Mouse (Mus musculus): Measurements from ENCODE around the gene Mex3d. TPM values are rescaled to one million over a fixed set of nuclear protein-coding genes. Genes with fewer than 3 reads are reported as not detected.

The Mex3d gene
- polyA plus RNA-seq, 1 experiment from 2014 or later, result 1.1 TPM

- peaks cover 52% of the 10 kb centered on the region for H3K27me3 ChIP-seq
- 4% methylated on average over 47 of the region's 47 CpGs for WGBS (ENCODE audit: insufficient replicate concordance)
- H3K4me1 ChIP-seq (replicated peaks), result peaks cover 67% of the 10 kb centered on the region
Observed at GRCm38 (mm10) chr10:80341491-80342304, 45.8 kb downstream of the Mex3d start.

GRCm38 (mm10) chr10:80341026-80341425 lies 46.4 kb downstream of the Mex3d start:
- H3K27ac ChIP-seq, result no peak overlapping the region
- peaks cover 63% of the 10 kb centered on the region for H3K4me1 ChIP-seq (replicated peaks)
- no peak for ATAC-seq (ENCODE audit: low read depth)
- WGBS (ENCODE audit: insufficient replicate concordance), result 29% methylated on average over 21 of the region's 21 CpGs
- H3K4me2 ChIP-seq, result peak overlapping the region; percentile 82
- H3K36me3 ChIP-seq, result peaks cover 6% of the 10 kb centered on the region
- H3K9me3 ChIP-seq (replicated peaks), result no peaks in the 10 kb centered on the region
- no peak for DNase-seq
- H3K4me3 ChIP-seq (replicated peaks), result peak overlapping the region; percentile 56; the same call in 1 of the 2 replicates
- no peak overlapping the region for H3K9ac ChIP-seq
- H3K27me3 ChIP-seq, result peaks cover 47% of the 10 kb centered on the region

More at GRCm38 (mm10) chr10:80341491-80342304, 45.8 kb downstream of the Mex3d start:
- Histone ChIP-seq H3K4me2 (peak overlapping the region; percentile 82), H3K27ac (no peak overlapping the region), H3K9ac (peak overlapping the region; percentile 23), H3K36me3 (no peaks in the 10 kb centered on the region), H3K4me3 (replicated peaks) (peak overlapping the region; percentile 56), H3K9me3 (replicated peaks) (no peaks in the 10 kb centered on the region)
- DNase-seq, result no peak
- no peak for ATAC-seq (ENCODE audit: low read depth)

GRCm38 (mm10) chr10:80339941-80340750 lies 47.3 kb downstream of the Mex3d start:
- 18% methylated on average over 19 of the region's 19 CpGs for WGBS (ENCODE audit: insufficient replicate concordance)
- no peak overlapping the region for H3K27ac ChIP-seq
- peaks cover 55% of the 10 kb centered on the region for H3K4me1 ChIP-seq (replicated peaks)
- DNase-seq, result peak; percentile 81
- peaks cover 43% of the 10 kb centered on the region for H3K27me3 ChIP-seq
- peak overlapping the region; percentile 30 for H3K4me3 ChIP-seq (replicated peaks)
- ATAC-seq (ENCODE audit: low read depth), result peak; percentile 32
- peak overlapping the region; percentile 15; the same call in 1 of the 2 replicates for H3K9ac ChIP-seq
- H3K9me3 ChIP-seq (replicated peaks), result no peaks in the 10 kb centered on the region
- peaks cover 15% of the 10 kb centered on the region for H3K36me3 ChIP-seq
- H3K4me2 ChIP-seq, result peak overlapping the region; percentile 59

GRCm38 (mm10) chr10:80336263-80336662 lies 51.2 kb downstream of the Mex3d start:
- Histone ChIP-seq H3K4me1 (replicated peaks) (peaks cover 51% of the 10 kb centered on the region), H3K4me2 (no peak overlapping the region), H3K27me3 (peaks cover 20% of the 10 kb centered on the region), H3K9ac (no peak overlapping the region), H3K36me3 (peaks cover 35% of the 10 kb centered on the region), H3K4me3 (replicated peaks) (no peak overlapping the region), H3K27ac (no peak overlapping the region), H3K9me3 (replicated peaks) (no peaks in the 10 kb centered on the region)
- ATAC-seq (ENCODE audit: low read depth), result no peak
- WGBS (ENCODE audit: insufficient replicate concordance), result 73% methylated on average over 12 of the region's 12 CpGs
- no peak for DNase-seq

GRCm38 (mm10) chr10:80332525-80332989 lies 54.9 kb downstream of the Mex3d start:
- DNase-seq (no peak), ATAC-seq (ENCODE audit: low read depth) (no peak)
- peaks cover 35% of the 10 kb centered on the region for H3K36me3 ChIP-seq
- H3K9ac ChIP-seq, result peak overlapping the region; percentile 83
- peaks cover 66% of the 10 kb centered on the region for H3K4me1 ChIP-seq (replicated peaks)
- H3K9me3 ChIP-seq (replicated peaks), result no peaks in the 10 kb centered on the region
- H3K27ac ChIP-seq, result peak overlapping the region; percentile 96
- H3K4me3 ChIP-seq (replicated peaks), result peak overlapping the region; percentile 71
- H3K4me2 ChIP-seq, result peak overlapping the region; percentile 98
- 51% methylated on average over 5 of the region's 5 CpGs for WGBS (ENCODE audit: insufficient replicate concordance)
- H3K27me3 ChIP-seq, result peaks cover 8% of the 10 kb centered on the region

GRCm38 (mm10) chr10:80331636-80332524 lies 55.6 kb downstream of the Mex3d start:
- H3K27ac ChIP-seq, result peak overlapping the region; percentile 96
- peak overlapping the region; percentile 98 for H3K4me2 ChIP-seq
- DNase-seq, result peak; percentile 83
- peak overlapping the region; percentile 71 for H3K4me3 ChIP-seq (replicated peaks)
- H3K4me1 ChIP-seq (replicated peaks), result peaks cover 66% of the 10 kb centered on the region
- H3K9ac ChIP-seq, result peak overlapping the region; percentile 83
- peaks cover 35% of the 10 kb centered on the region for H3K36me3 ChIP-seq
- ATAC-seq (ENCODE audit: low read depth), result peak; percentile 79
- peaks cover 8% of the 10 kb centered on the region for H3K27me3 ChIP-seq
- 14% methylated on average over 10 of the region's 10 CpGs for WGBS (ENCODE audit: insufficient replicate concordance)
- H3K9me3 ChIP-seq (replicated peaks), result no peaks in the 10 kb centered on the region

- peaks cover 8% of the 10 kb centered on the region for H3K27me3 ChIP-seq
- H3K4me2 ChIP-seq, result peak overlapping the region; percentile 98
- ATAC-seq (ENCODE audit: low read depth) (no peak), DNase-seq (no peak)
- peaks cover 27% of the 10 kb centered on the region for H3K36me3 ChIP-seq
- H3K27ac ChIP-seq, result peak overlapping the region; percentile 96
- H3K9ac ChIP-seq, result peak overlapping the region; percentile 83
- no peaks in the 10 kb centered on the region for H3K9me3 ChIP-seq (replicated peaks)
- 55% methylated on average over 2 of the region's 2 CpGs for WGBS (ENCODE audit: insufficient replicate concordance)
- peak overlapping the region; percentile 71 for H3K4me3 ChIP-seq (replicated peaks)
- H3K4me1 ChIP-seq (replicated peaks), result peaks cover 69% of the 10 kb centered on the region
Observed at GRCm38 (mm10) chr10:80330888-80331287, 56.6 kb downstream of the Mex3d start.

Small RNAs within 50 kb of the gene (microRNA-seq; reads per million reads assigned to microRNA genes)
- gene Gm22721, result not detected

Other genes with a start within 250 kb of the Mex3d start
- 358 and 362 TPM in 2 replicates for gene Atp5d, start 249.0 kb downstream of the Mex3d start, polyA plus RNA-seq (2015; fragmentation: Nextera tagmentation; extraction: Ambion mirVana)
- 0.54 and 0.69 TPM in 2 replicates for gene Cbarp, start 246.8 kb downstream of the Mex3d start, polyA plus RNA-seq (2015; fragmentation: Nextera tagmentation; extraction: Ambion mirVana)
- gene Midn, start 239.4 kb downstream of the Mex3d start, polyA plus RNA-seq (2015; fragmentation: Nextera tagmentation; extraction: Ambion mirVana), result 3.0 and 3.3 TPM in 2 replicates
- 19.5 and 21.9 TPM in 2 replicates for gene Cirbp, start 221.7 kb downstream of the Mex3d start, polyA plus RNA-seq (2015; fragmentation: Nextera tagmentation; extraction: Ambion mirVana)
- gene 1600002K03Rik, start 214.7 kb downstream of the Mex3d start, polyA plus RNA-seq (2015; fragmentation: Nextera tagmentation; extraction: Ambion mirVana), result 14.8 and 15.1 TPM in 2 replicates
- 0.98 and 1.1 TPM in 2 replicates for gene Efna2, start 208.2 kb downstream of the Mex3d start, polyA plus RNA-seq (2015; fragmentation: Nextera tagmentation; extraction: Ambion mirVana)
- 26.1 and 26.5 TPM in 2 replicates for gene Mum1, start 161.2 kb downstream of the Mex3d start, polyA plus RNA-seq (2015; fragmentation: Nextera tagmentation; extraction: Ambion mirVana)
- gene Ndufs7, start 138.5 kb downstream of the Mex3d start, polyA plus RNA-seq (2015; fragmentation: Nextera tagmentation; extraction: Ambion mirVana), result 241 and 294 TPM in 2 replicates
- gene Gamt, start 126.6 kb downstream of the Mex3d start, polyA plus RNA-seq (2015; fragmentation: Nextera tagmentation; extraction: Ambion mirVana), result 53.5 and 57.2 TPM in 2 replicates
- 33.5 and 34.7 TPM in 2 replicates for gene Dazap1, start 126.2 kb downstream of the Mex3d start, polyA plus RNA-seq (2015; fragmentation: Nextera tagmentation; extraction: Ambion mirVana)
- gene Rps15, start 95.2 kb downstream of the Mex3d start, polyA plus RNA-seq (2015; fragmentation: Nextera tagmentation; extraction: Ambion mirVana), result 792 and 836 TPM in 2 replicates
- 0.13 and 0.24 TPM in 2 replicates for gene Apc2, start 91.7 kb downstream of the Mex3d start, polyA plus RNA-seq (2015; fragmentation: Nextera tagmentation; extraction: Ambion mirVana)
- 42.3 and 43.7 TPM in 2 replicates for gene 2310011J03Rik, start 67.1 kb downstream of the Mex3d start, polyA plus RNA-seq (2015; fragmentation: Nextera tagmentation; extraction: Ambion mirVana)
- gene Pcsk4, start 58.2 kb downstream of the Mex3d start, polyA plus RNA-seq (2015; fragmentation: Nextera tagmentation; extraction: Ambion mirVana), result 5.3 TPM in 2 replicates
- 50.9 and 65.0 TPM in 2 replicates for gene Reep6, start 57.7 kb downstream of the Mex3d start, polyA plus RNA-seq (2015; fragmentation: Nextera tagmentation; extraction: Ambion mirVana)
- gene Adamtsl5, start 39.2 kb downstream of the Mex3d start, polyA plus RNA-seq (2015; fragmentation: Nextera tagmentation; extraction: Ambion mirVana), result 1.8 and 2.5 TPM in 2 replicates
- 0.12 TPM in 1 of 2 replicates, not detected in the other for gene Plk5, start 31.2 kb downstream of the Mex3d start, polyA plus RNA-seq (2015; fragmentation: Nextera tagmentation; extraction: Ambion mirVana)
- gene Mbd3, start 11.9 kb upstream of the Mex3d start, polyA plus RNA-seq (2015; fragmentation: Nextera tagmentation; extraction: Ambion mirVana), result 81.2 and 87.4 TPM in 2 replicates
- gene Uqcr11, start 19.2 kb upstream of the Mex3d start, polyA plus RNA-seq (2015; fragmentation: Nextera tagmentation; extraction: Ambion mirVana), result 474 and 603 TPM in 2 replicates
- 55.2 and 56.2 TPM in 2 replicates for gene Tcf3, start 46.0 kb upstream of the Mex3d start, polyA plus RNA-seq (2015; fragmentation: Nextera tagmentation; extraction: Ambion mirVana)
- 0.02 TPM in 1 of 2 replicates, not detected in the other for gene Onecut3, start 107.2 kb upstream of the Mex3d start, polyA plus RNA-seq (2015; fragmentation: Nextera tagmentation; extraction: Ambion mirVana)
- gene Atp8b3, start 151.5 kb upstream of the Mex3d start, polyA plus RNA-seq (2015; fragmentation: Nextera tagmentation; extraction: Ambion mirVana), result 0.02 and 0.03 TPM in 2 replicates
- gene Rexo1, start 173.9 kb upstream of the Mex3d start, polyA plus RNA-seq (2015; fragmentation: Nextera tagmentation; extraction: Ambion mirVana), result 13.4 and 13.8 TPM in 2 replicates
- gene Klf16, start 189.7 kb upstream of the Mex3d start, polyA plus RNA-seq (2015; fragmentation: Nextera tagmentation; extraction: Ambion mirVana), result 13.4 and 14.1 TPM in 2 replicates
- gene Abhd17a, start 202.7 kb upstream of the Mex3d start, polyA plus RNA-seq (2015; fragmentation: Nextera tagmentation; extraction: Ambion mirVana), result 45.1 and 51.7 TPM in 2 replicates
- gene Scamp4, start 215.2 kb upstream of the Mex3d start, polyA plus RNA-seq (2015; fragmentation: Nextera tagmentation; extraction: Ambion mirVana), result 52.0 and 54.6 TPM in 2 replicates
- 5.7 and 6.3 TPM in 2 replicates for gene Adat3, start 215.2 kb upstream of the Mex3d start, polyA plus RNA-seq (2015; fragmentation: Nextera tagmentation; extraction: Ambion mirVana)
- 1.4 and 1.5 TPM in 2 replicates for gene Gm49322, start 218.4 kb upstream of the Mex3d start, polyA plus RNA-seq (2015; fragmentation: Nextera tagmentation; extraction: Ambion mirVana)
- gene Csnk1g2, start 235.2 kb upstream of the Mex3d start, polyA plus RNA-seq (2015; fragmentation: Nextera tagmentation; extraction: Ambion mirVana), result 46.0 and 51.1 TPM in 2 replicates

Data from liver, embryonic 13.5 days (tissue).